ENCODE assay signal across 26 mouse cellular contexts in genomic region chrX:169811318-169811717, GRCm38 (mm10). TPM values are rescaled to one million over a fixed set of nuclear protein-coding genes. Genes with fewer than 3 reads are reported as not detected.
DNase-seq lines count a peak whose midpoint lies in the region; ATAC-seq and TF ChIP-seq lines count a peak whose summit lies in the region.
"Had no signal": no experiment of that assay in that cellular context is flagged by ENCODE, and none has a peak within 500 bp of the region (broad histone marks: within the 10 kb centered on the region; RNA-seq: fewer than 3 reads in every experiment).

No protein-coding gene starts in this region.

- H3K9ac ChIP-seq in forebrain, embryonic 14.5 days (ENCODE audit: low read length): no peak overlapping the region
- H3K9ac ChIP-seq in forebrain, embryonic 12.5 days: no peak overlapping the region
- no peak overlapping the region for H3K9ac ChIP-seq in forebrain, embryonic 16.5 days (replicated peaks; ENCODE audit: low read depth, low read length)
- H3K9ac ChIP-seq: embryonic facial prominence, embryonic 13.5 days; embryonic facial prominence, embryonic 15.5 days had no signal

- 58% methylated on average over 5 of the region's 5 CpGs for WGBS in forebrain, embryonic 14.5 days
- 62% methylated on average over 5 of the region's 5 CpGs for WGBS in forebrain, embryonic 12.5 days
- WGBS in forebrain, embryonic 16.5 days: 51% methylated on average over 5 of the region's 5 CpGs
- 80% methylated on average over 5 of the region's 5 CpGs for WGBS in forebrain, embryonic 10.5 days

- no peak for TF ChIP-seq CTCF in brain, embryonic 14.5 days (IDR thresholded peaks at IDR 0.05; ENCODE audit: borderline replicate concordance, extremely low read depth, insufficient read depth, insufficient read length)

- TF ChIP-seq POLR2A in brain, embryonic 14.5 days (IDR thresholded peaks at IDR 0.05; ENCODE audit: borderline replicate concordance, extremely low read depth, insufficient read depth, insufficient read length, poor library complexity, severe bottlenecking): no peak

- no peaks in the 10 kb centered on the region for H3K27me3 ChIP-seq in forebrain, embryonic 14.5 days (replicated peaks; ENCODE audit: control insufficient read depth, insufficient read depth, low read length)
- H3K27me3 ChIP-seq in forebrain, embryonic 12.5 days: 0 out of 2 replicates have a peak, but pooled peaks cover 4% of the 10 kb centered on the region
- 0 out of 2 replicates have a peak, but pooled peaks cover 3% of the 10 kb centered on the region for H3K27me3 ChIP-seq in forebrain, embryonic 16.5 days (replicated peaks; ENCODE audit: control insufficient read depth, insufficient read depth, low read length)
- H3K27me3 ChIP-seq in forebrain, embryonic 10.5 days (ENCODE audit: poor library complexity, severe bottlenecking): peaks cover 90% of the 10 kb centered on the region
- H3K27me3 ChIP-seq: embryonic facial prominence, embryonic 15.5 days had no signal

- H3K9me3 ChIP-seq in forebrain, embryonic 14.5 days (replicated peaks; ENCODE audit: control insufficient read depth, low read length): no peaks in the 10 kb centered on the region
- no peaks in the 10 kb centered on the region for H3K9me3 ChIP-seq in forebrain, embryonic 12.5 days
- no peaks in the 10 kb centered on the region for H3K9me3 ChIP-seq in forebrain, embryonic 16.5 days (ENCODE audit: control insufficient read depth, low read length)
- no peaks in the 10 kb centered on the region for H3K9me3 ChIP-seq in forebrain, embryonic 10.5 days
- H3K9me3 ChIP-seq: embryonic facial prominence, embryonic 13.5 days; embryonic facial prominence, embryonic 15.5 days had no signal

- H3K4me1 ChIP-seq in forebrain, embryonic 14.5 days (ENCODE audit: control insufficient read depth, insufficient read depth, low read length): no peaks in the 10 kb centered on the region
- no peaks in the 10 kb centered on the region for H3K4me1 ChIP-seq in forebrain, embryonic 12.5 days
- H3K4me1 ChIP-seq in forebrain, embryonic 16.5 days (replicated peaks; ENCODE audit: control insufficient read depth, insufficient read depth, low read length): no peaks in the 10 kb centered on the region
- H3K4me1 ChIP-seq in forebrain, embryonic 10.5 days: peaks cover 9% of the 10 kb centered on the region; the same call in 1 of the 2 replicates
- H3K4me1 ChIP-seq: embryonic facial prominence, embryonic 13.5 days; embryonic facial prominence, embryonic 15.5 days had no signal

- no peak overlapping the region for H3K4me2 ChIP-seq in forebrain, embryonic 14.5 days (ENCODE audit: low read length)
- H3K4me2 ChIP-seq in forebrain, embryonic 12.5 days: no peak overlapping the region
- H3K4me2 ChIP-seq in forebrain, embryonic 16.5 days (ENCODE audit: low read length): no peak overlapping the region
- H3K4me2 ChIP-seq: embryonic facial prominence, embryonic 13.5 days; embryonic facial prominence, embryonic 15.5 days had no signal

- peak; percentile 33 for DNase-seq in forebrain, embryonic 14.5 days (ENCODE audit: low spot score)
- no peak for DNase-seq in forebrain, embryonic 10.5 days (ENCODE audit: extremely low spot score, low spot score)
- DNase-seq in brain, embryonic 14.5 days (ENCODE audit: low read depth): peak; percentile 64
- DNase-seq: adrenal gland, adult 2 months; adrenal gland, postnatal 10 days; adrenal gland, postnatal 25 days; cerebellum, adult 11 months; cerebellum, adult 18-20 months; cerebellum, adult 8-10 months; cerebellum, adult 9-11 months; cerebellum, postnatal 14 days; cerebellum, postnatal 36 days; embryo, embryonic 11 days had no signal

- H3K36me3 ChIP-seq in forebrain, embryonic 14.5 days (ENCODE audit: control insufficient read depth, insufficient read depth, low read length): no peaks in the 10 kb centered on the region
- H3K36me3 ChIP-seq in forebrain, embryonic 12.5 days (replicated peaks): no peaks in the 10 kb centered on the region
- no peaks in the 10 kb centered on the region for H3K36me3 ChIP-seq in forebrain, embryonic 16.5 days (ENCODE audit: control insufficient read depth, insufficient read depth)
- no peaks in the 10 kb centered on the region for H3K36me3 ChIP-seq in forebrain, embryonic 10.5 days (replicated peaks)
- H3K36me3 ChIP-seq: embryonic facial prominence, embryonic 13.5 days; embryonic facial prominence, embryonic 15.5 days had no signal

- ATAC-seq in forebrain, embryonic 14.5 days: peak; percentile 69; the same call in 1 of the 2 replicates
- no peak for ATAC-seq in forebrain, embryonic 12.5 days (ENCODE audit: low FRiP score)
- peak; percentile 55; the same call in 1 of the 2 replicates for ATAC-seq in forebrain, embryonic 16.5 days
- no peak for ATAC-seq in megakaryocyte, adult 5-6 weeks (ENCODE audit: poor library complexity, severe bottlenecking)

- no peak overlapping the region for H3K4me3 ChIP-seq in forebrain, embryonic 14.5 days (ENCODE audit: low read depth, low read length)
- no peak overlapping the region for H3K4me3 ChIP-seq in forebrain, embryonic 12.5 days (replicated peaks)
- no peak overlapping the region for H3K4me3 ChIP-seq in forebrain, embryonic 16.5 days (replicated peaks; ENCODE audit: low read length)
- no peak overlapping the region for H3K4me3 ChIP-seq in forebrain, embryonic 10.5 days
- H3K4me3 ChIP-seq: embryonic facial prominence, embryonic 13.5 days; embryonic facial prominence, embryonic 15.5 days; erythroblast, embryonic 14.5 days had no signal

- H3K27ac ChIP-seq in forebrain, embryonic 14.5 days (ENCODE audit: low read depth, low read length): no peak overlapping the region
- no peak overlapping the region for H3K27ac ChIP-seq in forebrain, embryonic 12.5 days
- no peak overlapping the region for H3K27ac ChIP-seq in forebrain, embryonic 16.5 days (ENCODE audit: low read length)
- no peak overlapping the region for H3K27ac ChIP-seq in forebrain, embryonic 10.5 days
- H3K27ac ChIP-seq: embryonic facial prominence, embryonic 13.5 days; embryonic facial prominence, embryonic 15.5 days had no signal

RNA-seq across cellular contexts. Expression of gene 4933400A11Rik, which starts 31.9 kb away (rescaled TPM):
- polyA plus RNA-seq in forebrain, embryonic 14.5 days (2014; fragmentation: Nextera tagmentation; extraction: Ambion mirVana): not detected in 2 replicates
- 0.18 TPM in 1 of 2 replicates, not detected in the other for polyA plus RNA-seq in forebrain, embryonic 12.5 days (2016; fragmentation: Nextera tagmentation; extraction: Ambion mirVana)
- not detected in 2 replicates for polyA plus RNA-seq in forebrain, embryonic 16.5 days (2015; fragmentation: Nextera tagmentation; extraction: Ambion mirVana)
- polyA plus RNA-seq in forebrain, embryonic 10.5 days (2016; fragmentation: Nextera tagmentation; extraction: Ambion mirVana): 0.16 and 0.17 TPM in 2 replicates
- polyA plus RNA-seq in brain, embryonic 14.5 days (2012; rRNA removed): not detected in 2 replicates
- total RNA-seq in megakaryocyte, adult 5-6 weeks (2015): not detected in 2 replicates
- total RNA-seq in megakaryocyte, adult 5-6 weeks (2017): not detected in 2 replicates
- total RNA-seq: adrenal gland, adult 2 months; adrenal gland, postnatal 10 days; adrenal gland, postnatal 25 days; adrenal gland, postnatal 4 days; common myeloid progenitor, adult 5-6 weeks; ES-E14; MEL had no signal
- polyA plus RNA-seq: adrenal gland, adult 2 months; C2C12; embryonic facial prominence, embryonic 11.5 days; embryonic facial prominence, embryonic 15.5 days; erythroblast, embryonic 14.5 days; frontal cortex, adult 2 months had no signal

Comparison
In these comparisons a context has a peak if more than half of its experiments do, and no peak if none do; other contexts are left out.
1. ATAC-seq: peak in forebrain, embryonic 14.5 days (single experiment) and forebrain, embryonic 16.5 days (single experiment); none in forebrain, embryonic 12.5 days (single experiment) and megakaryocyte, adult 5-6 weeks (single experiment).